ENCODE assay signal across 26 mouse cellular contexts in genomic region chr1:81092056-81092455, GRCm38 (mm10). TPM values are rescaled to one million over a fixed set of nuclear protein-coding genes. Genes with fewer than 3 reads are reported as not detected.
DNase-seq lines count a peak whose midpoint lies in the region; ATAC-seq lines count a peak whose summit lies in the region.
"Had no signal": no experiment of that assay in that cellular context is flagged by ENCODE, and none has a peak within 500 bp of the region (broad histone marks: within the 10 kb centered on the region; RNA-seq: fewer than 3 reads in every experiment).

No protein-coding gene starts in this region.

- H3K4me2 ChIP-seq in embryonic facial prominence, embryonic 14.5 days (ENCODE audit: low read depth, low read length), result no peak overlapping the region
- H3K4me2 ChIP-seq in midbrain, embryonic 14.5 days (ENCODE audit: low read length), result no peak overlapping the region

- H3K27ac ChIP-seq in embryonic facial prominence, embryonic 14.5 days (replicated peaks; ENCODE audit: low read depth, low read length), result no peak overlapping the region
- H3K27ac ChIP-seq in embryonic facial prominence, embryonic 10.5 days (replicated peaks), result no peak overlapping the region
- no peak overlapping the region for H3K27ac ChIP-seq in midbrain, embryonic 14.5 days (replicated peaks; ENCODE audit: low read depth, low read length)
- H3K27ac ChIP-seq in midbrain, embryonic 10.5 days (replicated peaks), result no peak overlapping the region

- no peaks in the 10 kb centered on the region for H3K27me3 ChIP-seq in embryonic facial prominence, embryonic 14.5 days (replicated peaks; ENCODE audit: control insufficient read depth, insufficient read depth, low read length)
- H3K27me3 ChIP-seq in embryonic facial prominence, embryonic 10.5 days (replicated peaks; ENCODE audit: low read depth, poor library complexity, severe bottlenecking), result no peaks in the 10 kb centered on the region
- no peaks in the 10 kb centered on the region for H3K27me3 ChIP-seq in midbrain, embryonic 14.5 days (ENCODE audit: control insufficient read depth, insufficient read depth, low read length)
- no peaks in the 10 kb centered on the region for H3K27me3 ChIP-seq in midbrain, embryonic 10.5 days (ENCODE audit: low read depth, poor library complexity, severe bottlenecking)
- H3K27me3 ChIP-seq: CH12.LX had no signal

- no peaks in the 10 kb centered on the region for H3K36me3 ChIP-seq in embryonic facial prominence, embryonic 14.5 days (ENCODE audit: control insufficient read depth, insufficient read depth, low read length)
- no peaks in the 10 kb centered on the region for H3K36me3 ChIP-seq in embryonic facial prominence, embryonic 10.5 days (replicated peaks)
- H3K36me3 ChIP-seq in midbrain, embryonic 14.5 days (ENCODE audit: control insufficient read depth, insufficient read depth, low read length), result no peaks in the 10 kb centered on the region
- no peaks in the 10 kb centered on the region for H3K36me3 ChIP-seq in midbrain, embryonic 10.5 days
- H3K36me3 ChIP-seq: G1E had no signal

- H3K4me3 ChIP-seq in embryonic facial prominence, embryonic 14.5 days (ENCODE audit: low read depth, low read length), result no peak overlapping the region
- H3K4me3 ChIP-seq in embryonic facial prominence, embryonic 10.5 days, result no peak overlapping the region
- H3K4me3 ChIP-seq in midbrain, embryonic 14.5 days (replicated peaks; ENCODE audit: low read depth, low read length), result no peak overlapping the region
- no peak overlapping the region for H3K4me3 ChIP-seq in midbrain, embryonic 10.5 days

- H3K9me3 ChIP-seq in embryonic facial prominence, embryonic 14.5 days (ENCODE audit: control insufficient read depth, low read length), result no peaks in the 10 kb centered on the region
- H3K9me3 ChIP-seq in embryonic facial prominence, embryonic 10.5 days, result no peaks in the 10 kb centered on the region
- H3K9me3 ChIP-seq in midbrain, embryonic 14.5 days (ENCODE audit: control insufficient read depth, low read length), result no peaks in the 10 kb centered on the region
- no peaks in the 10 kb centered on the region for H3K9me3 ChIP-seq in midbrain, embryonic 10.5 days (replicated peaks)

- H3K9ac ChIP-seq in embryonic facial prominence, embryonic 14.5 days (ENCODE audit: low read depth, low read length), result no peak overlapping the region
- no peak overlapping the region for H3K9ac ChIP-seq in midbrain, embryonic 14.5 days (replicated peaks; ENCODE audit: low read length)

- WGBS in embryonic facial prominence, embryonic 14.5 days, result 51% methylated on average over 2 of the region's 2 CpGs
- 73% methylated on average over 2 of the region's 2 CpGs for WGBS in embryonic facial prominence, embryonic 10.5 days
- 79% methylated on average over 2 of the region's 2 CpGs for WGBS in midbrain, embryonic 14.5 days
- WGBS in midbrain, embryonic 10.5 days, result 80% methylated on average over 2 of the region's 2 CpGs

- DNase-seq in embryonic facial prominence, embryonic 14.5 days (ENCODE audit: low spot score), result peak; percentile 12
- DNase-seq in embryonic facial prominence, embryonic 10.5 days (ENCODE audit: low spot score), result no peak
- DNase-seq in midbrain, embryonic 14.5 days, result peak; percentile 34
- no peak for DNase-seq in midbrain, embryonic 10.5 days (ENCODE audit: low spot score)
- peak; percentile 58 for DNase-seq in retina, postnatal 1 day
- no peak for DNase-seq in retina, embryonic 14.5 days (ENCODE audit: low spot score)
- DNase-seq in MN1 (ENCODE audit: low spot score), result peak; percentile 61
- no peak for DNase-seq in gastrocnemius, postnatal 25 days
- DNase-seq: adrenal gland, adult 2 months; adrenal gland, adult 8-10 months; adrenal gland, postnatal 10 days; adrenal gland, postnatal 14 days; adrenal gland, postnatal 25 days; adrenal gland, postnatal 36 days; B cell, adult 2 months; cerebellum, adult 11 months; cerebellum, adult 11-12 months; cerebellum, adult 18-20 months had no signal

- no peak for ATAC-seq in embryonic facial prominence, embryonic 14.5 days (ENCODE audit: low read depth)
- ATAC-seq in midbrain, embryonic 14.5 days (ENCODE audit: low FRiP score, low TSS enrichment), result no peak
- ATAC-seq: activated CD4-positive, CD25-positive, alpha-beta regulatory T cell, adult 4 months; CD4-positive, CD25-positive, alpha-beta regulatory T cell, adult 4 months; Patski had no signal

- no peaks in the 10 kb centered on the region for H3K4me1 ChIP-seq in embryonic facial prominence, embryonic 14.5 days (ENCODE audit: control insufficient read depth, insufficient read depth, low read length)
- H3K4me1 ChIP-seq in embryonic facial prominence, embryonic 10.5 days, result 0 out of 2 replicates have a peak, but pooled peaks cover 5% of the 10 kb centered on the region
- H3K4me1 ChIP-seq in midbrain, embryonic 14.5 days (ENCODE audit: control insufficient read depth, insufficient read depth, low read length), result no peaks in the 10 kb centered on the region
- H3K4me1 ChIP-seq in midbrain, embryonic 10.5 days, result peaks cover 31% of the 10 kb centered on the region

RNA-seq across cellular contexts. Expression of gene Nyap2, which starts 15.3 kb away (rescaled TPM):
- polyA plus RNA-seq in embryonic facial prominence, embryonic 14.5 days (2014; fragmentation: Nextera tagmentation; extraction: Ambion mirVana), result 1.3 and 1.4 TPM in 2 replicates
- 0.26 and 0.27 TPM in 2 replicates for polyA plus RNA-seq in embryonic facial prominence, embryonic 10.5 days (2016; fragmentation: Nextera tagmentation; extraction: Ambion mirVana)
- 14.8 and 15.4 TPM in 2 replicates for polyA plus RNA-seq in midbrain, embryonic 14.5 days (2014; fragmentation: Nextera tagmentation; extraction: Ambion mirVana)
- polyA plus RNA-seq in midbrain, embryonic 10.5 days (2016; fragmentation: Nextera tagmentation; extraction: Ambion mirVana), result 0.42 and 0.86 TPM in 2 replicates
- total RNA-seq in gastrocnemius, postnatal 25 days (2021), result not detected
- total RNA-seq: CH12.LX, ES-E14, MEL had no signal
- polyA plus RNA-seq: activated CD4-positive, CD25-positive, alpha-beta regulatory T cell, adult 4 months; C2C12; CD4-positive, CD25-positive, alpha-beta regulatory T cell, adult 4 months; G1E; Patski had no signal

Comparison
In these comparisons a context has a peak if more than half of its experiments do, and no peak if none do; other contexts are left out.
1. DNase-seq: peak in embryonic facial prominence, embryonic 14.5 days (single experiment), midbrain, embryonic 14.5 days (single experiment), retina, postnatal 1 day (single experiment) and MN1 (single experiment); none in embryonic facial prominence, embryonic 10.5 days (single experiment), midbrain, embryonic 10.5 days (single experiment), retina, embryonic 14.5 days (single experiment) and gastrocnemius, postnatal 25 days (single experiment).